Mouse (Mus musculus) myocyte (in vitro differentiated cells): ENCODE results near the gene Slc29a1. TPM values are rescaled to one million over a fixed set of nuclear protein-coding genes. Genes with fewer than 3 reads are reported as not detected.

ENCODE experiments used
- H3K27me3 ChIP-seq: one replicate; pipeline ENCODE4 v1.6.1; 2011; ENCODE audit not compliant: control insufficient read depth, insufficient read depth, insufficient read length
- H3K36me3 ChIP-seq: one replicate; pipeline ENCODE4 v1.6.1; 2011; ENCODE audit not compliant: control insufficient read depth, insufficient read depth
- H3K4me2 ChIP-seq: one replicate; pipeline ENCODE4 v1.6.1; 2011; ENCODE audit warnings: low read depth, control low read depth
- H3K4me3 ChIP-seq: one replicate; pipeline ENCODE4 v1.5.1; 2011; ENCODE audit warnings: mild to moderate bottlenecking, control low read depth, moderate library complexity
- H3K79me2 ChIP-seq: one replicate; pipeline ENCODE4 v1.6.1; 2011; ENCODE audit not compliant: control insufficient read depth, insufficient read depth
- H3ac ChIP-seq: one replicate; pipeline ENCODE4 v1.6.1; 2011; ENCODE audit not compliant: control insufficient read depth, insufficient read length
- CEBPB ChIP-seq: IDR thresholded peaks from 2 replicates; pipeline ENCODE4 v1.6.1; 2011; ENCODE audit warnings: mild to moderate bottlenecking, moderate library complexity; ENCODE audit not compliant: poor library complexity, insufficient read depth, severe bottlenecking
- E2F4 ChIP-seq: IDR thresholded peaks from one replicate; pipeline ENCODE4 v1.6.1; 2011; ENCODE audit warnings: mild to moderate bottlenecking, control low read depth, moderate library complexity; ENCODE audit not compliant: insufficient read depth
- MAX ChIP-seq: IDR thresholded peaks from one replicate; pipeline ENCODE4 v1.6.1; 2011; ENCODE audit warnings: low read depth, mild to moderate bottlenecking, control low read depth
- MYOD1 ChIP-seq, 3 experiments: IDR thresholded peaks; one replicate each; pipeline ENCODE4 v1.6.1; 2011; ENCODE audit warnings: control low read depth in 2 of 3, low read depth in 2 of 3, mild to moderate bottlenecking in 2 of 3, moderate library complexity in 1 of 3; ENCODE audit not compliant: insufficient read length in 2 of 3, control insufficient read depth in 1 of 3
- MYOG ChIP-seq, 3 experiments: IDR thresholded peaks; one replicate each; pipeline ENCODE4 v1.6.1; 2011; ENCODE audit warnings: control low read depth in 2 of 3, low read depth in 2 of 3, mild to moderate bottlenecking in 2 of 3; ENCODE audit not compliant: insufficient read length in 2 of 3, control insufficient read depth in 1 of 3, insufficient read depth in 1 of 3
- POLR2A ChIP-seq: IDR thresholded peaks from one replicate; pipeline ENCODE4 v1.6.1; 2011; ENCODE audit warnings: low read depth, mild to moderate bottlenecking, control low read depth, moderate library complexity; ENCODE audit not compliant: insufficient read length
- POLR2AphosphoS2 ChIP-seq: IDR thresholded peaks from one replicate; pipeline ENCODE4 v1.6.1; 2011; ENCODE audit warnings: low read depth, control low read depth; ENCODE audit not compliant: insufficient read length
- REST ChIP-seq: IDR thresholded peaks from one replicate; pipeline ENCODE4 v1.6.1; 2011; ENCODE audit warnings: mild to moderate bottlenecking, control low read depth, moderate library complexity; ENCODE audit not compliant: insufficient read depth, insufficient read length
- SRF ChIP-seq: IDR thresholded peaks from one replicate; pipeline ENCODE4 v1.6.1; 2011; ENCODE audit warnings: low read depth; ENCODE audit not compliant: control insufficient read depth, insufficient read length
- TCF12 ChIP-seq: IDR thresholded peaks from one replicate; pipeline ENCODE4 v1.6.1; 2011; ENCODE audit warnings: mild to moderate bottlenecking, control low read depth; ENCODE audit not compliant: poor library complexity, insufficient read depth, severe bottlenecking
- TCF3 ChIP-seq: IDR thresholded peaks from one replicate; pipeline ENCODE4 v1.6.1; 2011; ENCODE audit warnings: low read depth, control low read depth; ENCODE audit not compliant: insufficient read length
- USF1 ChIP-seq: IDR thresholded peaks from one replicate; pipeline ENCODE4 v1.6.1; 2011; ENCODE audit warnings: low read depth, mild to moderate bottlenecking, control low read depth, moderate library complexity
- polyA plus RNA-seq: library from polyadenylated mRNA; unstranded; fragments of >200 nt; fragmentation: generic; extraction: Trizol; gene quantifications from one replicate; pipeline ENCODE4 v1.2.1, GENCODE M21; 2012; ENCODE audit warnings: missing spikeins

The Slc29a1 gene
- polyA plus RNA-seq, 1 experiment = 913 TPM

DNA sequence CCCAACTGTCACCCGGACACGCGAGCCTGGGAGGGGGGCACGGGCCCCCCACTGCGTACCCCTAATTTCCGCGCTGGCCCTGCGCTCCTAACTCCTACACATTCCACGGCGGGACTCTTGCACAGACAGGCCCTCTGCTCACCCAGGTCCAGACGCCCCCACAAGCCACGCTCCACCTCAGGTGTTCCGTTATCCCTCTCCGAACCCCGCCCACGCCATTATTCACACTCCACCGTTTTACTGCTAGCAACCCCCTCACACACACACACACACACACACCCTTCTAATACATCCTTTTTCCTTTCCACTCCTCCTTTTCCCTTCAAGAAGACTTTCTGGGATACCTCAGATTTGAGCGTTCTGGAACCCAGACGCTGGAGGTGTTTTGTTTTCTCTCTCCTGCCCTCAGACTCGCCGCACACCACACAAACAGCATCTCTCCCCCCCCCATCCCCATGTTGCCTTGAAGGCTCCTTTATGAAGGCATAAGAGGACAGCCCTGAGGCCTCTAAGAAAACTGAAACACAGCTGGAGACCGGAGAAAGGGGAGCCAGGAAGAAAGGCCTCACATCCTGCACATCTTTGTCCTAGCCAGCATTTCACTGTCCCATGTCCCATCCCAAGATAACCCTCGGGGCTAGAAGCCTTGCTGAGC lies 3.5 kb downstream of the Slc29a1 start:
- H3K36me3 ChIP-seq = peaks cover 8% of the 10 kb centered on the region
- peak overlapping the region; percentile 88 for H3K4me2 ChIP-seq
- no peaks in the 10 kb centered on the region for H3K27me3 ChIP-seq
- TF ChIP-seq TCF12 (no peak), CEBPB (no peak), E2F4 (no peak), USF1 (no peak), POLR2A (no peak), MYOD1 (IDR thresholded peaks at IDR 0.05; ENCODE audit: control insufficient read depth in 1 of 3, insufficient read length in 2 of 3, low read depth in 2 of 3) (peak in 1 of 3 experiments; percentile 15), MAX (no peak), REST (no peak), TCF3 (no peak), MYOG (IDR thresholded peaks at IDR 0.05; ENCODE audit: control insufficient read depth in 1 of 3, insufficient read depth in 1 of 3, insufficient read length in 2 of 3, low read depth in 2 of 3) (peak in 1 of 3 experiments; percentile 9), POLR2AphosphoS2 (no peak), SRF (no peak)
- H3K79me2 ChIP-seq = peaks cover 50% of the 10 kb centered on the region
- H3ac ChIP-seq = peak overlapping the region; percentile 88
- H3K4me3 ChIP-seq = peak overlapping the region; percentile 80

DNA sequence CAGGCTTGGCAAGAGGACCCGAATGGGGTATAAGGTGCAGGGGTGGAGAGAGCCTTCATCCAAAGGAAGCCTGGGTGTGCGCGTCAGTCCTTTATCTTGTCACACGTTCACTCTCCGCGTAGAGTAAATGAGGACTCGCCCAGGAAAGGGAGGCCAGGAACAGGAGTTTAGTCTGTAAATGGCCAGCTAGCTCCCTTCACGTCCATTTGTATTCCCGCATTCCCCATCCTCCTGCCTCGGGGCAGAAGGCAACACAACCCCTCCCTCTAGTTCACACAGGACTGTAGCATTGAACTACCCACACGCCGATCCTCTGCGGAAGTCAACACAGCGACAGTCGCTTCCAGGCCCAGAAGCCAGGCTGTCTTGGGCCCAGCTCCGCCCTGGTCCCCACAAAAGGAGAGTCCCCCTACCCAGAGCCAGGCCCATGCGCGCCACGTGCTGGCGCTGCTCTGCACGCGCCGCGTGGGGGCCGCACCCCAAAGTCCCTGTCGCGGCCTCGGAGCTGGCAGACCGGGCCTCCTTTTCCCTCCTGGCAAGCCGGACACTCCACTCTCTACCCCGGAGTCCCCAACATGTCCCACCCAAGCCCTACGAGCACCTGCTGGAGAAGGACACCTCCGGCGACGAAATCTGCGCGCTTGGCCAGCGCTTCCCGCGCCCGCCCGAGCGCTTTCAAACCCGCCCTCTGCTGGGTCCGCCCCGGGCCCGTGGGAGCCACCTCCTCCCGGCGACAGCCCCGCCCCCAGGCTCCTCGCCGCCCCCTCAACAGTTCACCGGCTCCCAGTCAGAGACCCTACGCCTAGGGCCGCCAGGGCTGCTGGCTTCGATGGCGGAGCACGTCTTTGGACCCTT lies 4.3 kb downstream of the Slc29a1 start:
- peak overlapping the region; percentile 88 for H3K4me2 ChIP-seq
- H3K79me2 ChIP-seq = peaks cover 51% of the 10 kb centered on the region
- peak overlapping the region; percentile 80 for H3K4me3 ChIP-seq
- no peaks in the 10 kb centered on the region for H3K27me3 ChIP-seq
- TF ChIP-seq TCF3 (no peak), MAX (no peak), USF1 (no peak), REST (no peak), CEBPB (no peak), SRF (no peak), E2F4 (peak; percentile 57), MYOD1 (IDR thresholded peaks at IDR 0.05; ENCODE audit: control insufficient read depth in 1 of 3, insufficient read length in 2 of 3, low read depth in 2 of 3) (no peak), POLR2AphosphoS2 (peak; percentile 82), POLR2A (peak; percentile 92), TCF12 (no peak)
- H3K36me3 ChIP-seq = peaks cover 13% of the 10 kb centered on the region
- peak overlapping the region; percentile 88 for H3ac ChIP-seq

DNA sequence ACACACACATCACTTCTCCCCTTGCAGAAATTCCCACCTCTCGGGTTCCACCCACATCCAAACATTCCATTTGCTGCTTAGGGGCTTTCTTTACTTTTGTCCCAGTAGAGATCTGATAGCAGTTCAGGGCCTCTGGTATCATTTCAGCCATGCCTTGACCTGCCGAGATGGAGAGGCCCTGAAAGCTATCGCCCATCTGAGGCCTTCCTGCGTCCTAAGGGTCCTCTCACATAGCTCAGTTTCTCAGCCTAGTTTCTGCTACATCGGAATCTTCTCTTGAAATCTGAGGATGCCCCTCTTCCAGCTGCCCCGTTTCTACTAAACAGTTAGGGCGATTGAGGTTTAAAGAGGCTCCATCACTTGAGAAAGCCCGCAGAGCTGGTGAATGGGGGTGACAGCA lies 5.2 kb downstream of the Slc29a1 start:
- peaks cover 19% of the 10 kb centered on the region for H3K36me3 ChIP-seq
- TF ChIP-seq POLR2AphosphoS2 = peak; percentile 29
- no peak for TF ChIP-seq CEBPB

DNA sequence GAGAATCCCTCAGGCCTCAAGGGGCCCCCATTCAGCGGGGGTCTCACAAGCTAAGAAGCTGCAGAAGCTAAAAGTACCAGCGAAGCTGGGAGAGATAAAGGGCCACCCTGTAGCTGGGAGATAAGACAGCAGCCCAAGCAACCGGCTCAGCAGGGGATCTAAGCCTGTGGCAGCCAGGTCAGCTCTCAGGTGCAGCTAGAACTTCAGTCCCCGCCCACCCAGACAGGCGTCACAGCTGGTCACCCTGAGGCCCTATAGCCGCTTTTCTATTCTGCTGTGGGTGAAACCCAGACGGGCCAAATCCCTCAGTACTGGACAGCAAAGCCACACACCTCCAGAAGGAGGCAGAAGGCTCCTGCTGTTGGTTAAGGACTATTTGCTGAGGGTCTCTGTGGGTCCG lies 5.9 kb downstream of the Slc29a1 start:
- peaks cover 25% of the 10 kb centered on the region for H3K36me3 ChIP-seq

More for the DNA sequence above, 5.2 kb downstream of the Slc29a1 start:
- peaks cover 58% of the 10 kb centered on the region for H3K79me2 ChIP-seq
- H3K4me2 ChIP-seq = peak overlapping the region; percentile 88
- H3K27me3 ChIP-seq = no peaks in the 10 kb centered on the region
- peak overlapping the region; percentile 80 for H3K4me3 ChIP-seq
- peak overlapping the region; percentile 88 for H3ac ChIP-seq

DNA sequence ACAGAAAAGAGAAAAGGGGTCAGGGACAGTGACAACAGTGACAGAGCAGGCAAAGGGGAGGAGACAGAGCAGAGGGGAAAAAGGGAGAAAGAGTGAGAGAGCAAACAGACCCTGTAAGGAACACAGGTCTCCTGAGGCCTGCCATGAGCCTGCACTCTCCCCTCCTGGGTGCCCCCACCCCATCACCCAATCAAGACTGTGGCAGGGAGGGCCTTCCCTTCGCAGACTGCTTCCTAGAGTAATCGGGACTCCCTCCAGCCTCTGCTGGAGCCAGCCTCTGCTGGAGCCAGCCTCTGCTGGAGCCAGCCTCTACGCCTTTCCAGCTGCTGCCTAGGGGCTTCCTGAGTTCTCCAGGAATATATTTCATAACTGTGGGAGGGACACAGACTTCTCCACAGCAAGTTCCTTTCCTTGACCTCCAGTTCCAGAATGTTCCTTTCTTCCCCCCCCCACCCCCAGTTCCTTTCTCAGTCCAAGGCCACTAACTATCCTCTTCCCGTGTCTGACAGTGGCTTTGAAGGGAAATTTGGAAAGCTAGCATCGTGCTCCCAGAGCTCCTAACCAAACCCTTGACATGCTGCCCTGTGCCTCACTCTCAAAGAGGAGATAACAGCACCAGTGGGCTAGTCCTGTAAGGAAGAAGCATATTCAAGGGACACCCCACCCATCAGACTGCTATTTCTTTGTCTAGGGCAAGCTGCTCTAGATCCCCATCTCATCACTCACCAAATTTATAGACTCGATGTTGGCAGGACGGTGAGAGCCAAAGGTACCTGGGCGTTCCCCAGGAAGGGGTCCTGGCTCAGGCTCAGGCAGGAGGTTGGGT lies 6.6 kb downstream of the Slc29a1 start:
- no peaks in the 10 kb centered on the region for H3K27me3 ChIP-seq
- H3K4me3 ChIP-seq = peak overlapping the region; percentile 80
- H3K36me3 ChIP-seq = peaks cover 31% of the 10 kb centered on the region
- TF ChIP-seq POLR2AphosphoS2 = no peak
- TF ChIP-seq TCF12 = no peak
- no peak for TF ChIP-seq USF1
- TF ChIP-seq SRF = no peak
- TF ChIP-seq CEBPB = no peak
- TF ChIP-seq MAX = no peak
- no peak for TF ChIP-seq MYOG (IDR thresholded peaks at IDR 0.05; ENCODE audit: control insufficient read depth in 1 of 3, insufficient read depth in 1 of 3, insufficient read length in 2 of 3, low read depth in 2 of 3)
- TF ChIP-seq TCF3 = no peak
- TF ChIP-seq REST = no peak
- no peak for TF ChIP-seq POLR2A
- TF ChIP-seq MYOD1 (IDR thresholded peaks at IDR 0.05; ENCODE audit: control insufficient read depth in 1 of 3, insufficient read length in 2 of 3, low read depth in 2 of 3) = no peak
- TF ChIP-seq E2F4 = no peak
- H3ac ChIP-seq = peak overlapping the region; percentile 3
- peak overlapping the region; percentile 88 for H3K4me2 ChIP-seq
- H3K79me2 ChIP-seq = peaks cover 58% of the 10 kb centered on the region

More for the DNA sequence above, 5.9 kb downstream of the Slc29a1 start:
- H3K27me3 ChIP-seq = no peaks in the 10 kb centered on the region
- H3K4me3 ChIP-seq = peak overlapping the region; percentile 80
- TF ChIP-seq POLR2AphosphoS2 (peak; percentile 53), MYOD1 (IDR thresholded peaks at IDR 0.05; ENCODE audit: control insufficient read depth in 1 of 3, insufficient read length in 2 of 3, low read depth in 2 of 3) (no peak)
- H3ac ChIP-seq = peak overlapping the region; percentile 88
- H3K79me2 ChIP-seq = peaks cover 58% of the 10 kb centered on the region
- H3K4me2 ChIP-seq = peak overlapping the region; percentile 88
